In genomic region chr6:72521607-72522006, GRCm38 (mm10) we compare ENCODE assay signal across 14 mouse cellular contexts. TPM values are rescaled to one million over a fixed set of nuclear protein-coding genes. Genes with fewer than 3 reads are reported as not detected.
DNase-seq lines count a peak whose midpoint lies in the region; ATAC-seq and TF ChIP-seq lines count a peak whose summit lies in the region.
"Had no signal": no experiment of that assay in that cellular context is flagged by ENCODE, and none has a peak within 500 bp of the region (broad histone marks: within the 10 kb centered on the region; RNA-seq: fewer than 3 reads in every experiment).

Gene Sh2d6 (minus strand): TSS chr6:72521707.

- no peak within 1 kb of the TSS for H3K9ac ChIP-seq in heart, embryonic 13.5 days
- H3K9ac ChIP-seq in forebrain, embryonic 11.5 days (ENCODE audit: low read length): no peak within 1 kb of the TSS
- no peak within 1 kb of the TSS for H3K9ac ChIP-seq in hindbrain, postnatal 0 days (replicated peaks; ENCODE audit: low read length)
- H3K9ac ChIP-seq in neural tube, embryonic 12.5 days: no peak within 1 kb of the TSS
- no peak within 1 kb of the TSS for H3K9ac ChIP-seq in intestine, postnatal 0 days (ENCODE audit: low read depth, low read length)
- H3K9ac ChIP-seq: embryonic facial prominence, embryonic 15.5 days had no signal

- intact Hi-C loops in heart, postnatal 10 days (cut with DNase I): no loop called here

- ATAC-seq in heart, embryonic 13.5 days (ENCODE audit: extremely low read depth, insufficient number of reproducible peaks, low FRiP score, low TSS enrichment): no peak
- ATAC-seq in forebrain, embryonic 11.5 days (replicated peaks; ENCODE audit: low FRiP score): no peak
- ATAC-seq in hindbrain, postnatal 0 days: no peak
- no peak for ATAC-seq in neural tube, embryonic 12.5 days (ENCODE audit: low FRiP score, low read depth)
- no peak for ATAC-seq in intestine, postnatal 0 days
- ATAC-seq in megakaryocyte progenitor cell, adult 5-6 weeks (replicated peaks; ENCODE audit: poor library complexity): no peak

- H3K36me3 ChIP-seq in heart, embryonic 13.5 days: no peaks in the 10 kb centered on the region
- H3K36me3 ChIP-seq in forebrain, embryonic 11.5 days (ENCODE audit: control insufficient read depth, insufficient read depth, low read length): no peaks in the 10 kb centered on the region
- no peaks in the 10 kb centered on the region for H3K36me3 ChIP-seq in hindbrain, postnatal 0 days (ENCODE audit: insufficient read depth, low read length)
- no peaks in the 10 kb centered on the region for H3K36me3 ChIP-seq in neural tube, embryonic 12.5 days
- no peaks in the 10 kb centered on the region for H3K36me3 ChIP-seq in intestine, postnatal 0 days (ENCODE audit: control insufficient read depth, insufficient read depth)
- H3K36me3 ChIP-seq: embryonic facial prominence, embryonic 15.5 days had no signal

- no peaks in the 10 kb centered on the region for H3K27me3 ChIP-seq in heart, embryonic 13.5 days (replicated peaks)
- no peaks in the 10 kb centered on the region for H3K27me3 ChIP-seq in forebrain, embryonic 11.5 days (ENCODE audit: control insufficient read depth, insufficient read depth, low read length)
- no peaks in the 10 kb centered on the region for H3K27me3 ChIP-seq in hindbrain, postnatal 0 days (ENCODE audit: insufficient read depth, low read length)
- H3K27me3 ChIP-seq in neural tube, embryonic 12.5 days (replicated peaks): no peaks in the 10 kb centered on the region
- no peaks in the 10 kb centered on the region for H3K27me3 ChIP-seq in intestine, postnatal 0 days (replicated peaks; ENCODE audit: control insufficient read depth, insufficient read depth, low read length)
- H3K27me3 ChIP-seq: embryonic facial prominence, embryonic 15.5 days had no signal

- no peak for TF ChIP-seq CTCF in hindbrain, postnatal 0 days (IDR thresholded peaks at IDR 0.05; ENCODE audit: low read depth)
- TF ChIP-seq CTCF in intestine, postnatal 0 days (IDR thresholded peaks at IDR 0.05; ENCODE audit: low read depth): no peak

- no peak within 1 kb of the TSS for H3K4me2 ChIP-seq in heart, embryonic 13.5 days
- no peak within 1 kb of the TSS for H3K4me2 ChIP-seq in forebrain, embryonic 11.5 days (ENCODE audit: low read depth, low read length, severe bottlenecking)
- no peak within 1 kb of the TSS for H3K4me2 ChIP-seq in hindbrain, postnatal 0 days (ENCODE audit: low read depth, low read length)
- no peak within 1 kb of the TSS for H3K4me2 ChIP-seq in neural tube, embryonic 12.5 days (replicated peaks)
- no peak within 1 kb of the TSS for H3K4me2 ChIP-seq in intestine, postnatal 0 days (replicated peaks; ENCODE audit: low read depth)

- no peaks in the 10 kb centered on the region for H3K9me3 ChIP-seq in heart, embryonic 13.5 days
- no peaks in the 10 kb centered on the region for H3K9me3 ChIP-seq in forebrain, embryonic 11.5 days (ENCODE audit: control insufficient read depth, low read length)
- H3K9me3 ChIP-seq in hindbrain, postnatal 0 days (ENCODE audit: low read length): no peaks in the 10 kb centered on the region
- H3K9me3 ChIP-seq in neural tube, embryonic 12.5 days: no peaks in the 10 kb centered on the region
- H3K9me3 ChIP-seq in intestine, postnatal 0 days (ENCODE audit: control insufficient read depth): no peaks in the 10 kb centered on the region
- H3K9me3 ChIP-seq: embryonic facial prominence, embryonic 15.5 days had no signal

- H3K4me3 ChIP-seq in heart, embryonic 13.5 days: no peak within 1 kb of the TSS
- H3K4me3 ChIP-seq in forebrain, embryonic 11.5 days (ENCODE audit: low read depth, low read length): no peak within 1 kb of the TSS
- H3K4me3 ChIP-seq in hindbrain, postnatal 0 days (ENCODE audit: low read length): no peak within 1 kb of the TSS
- H3K4me3 ChIP-seq in neural tube, embryonic 12.5 days: no peak within 1 kb of the TSS
- no peak within 1 kb of the TSS for H3K4me3 ChIP-seq in intestine, postnatal 0 days (ENCODE audit: low read depth, low read length)
- H3K4me3 ChIP-seq: embryonic facial prominence, embryonic 15.5 days had no signal

- peaks cover 14% of the 10 kb centered on the region for H3K4me1 ChIP-seq in heart, embryonic 13.5 days
- peaks cover 8% of the 10 kb centered on the region for H3K4me1 ChIP-seq in forebrain, embryonic 11.5 days (replicated peaks; ENCODE audit: control insufficient read depth, insufficient read depth, low read length)
- H3K4me1 ChIP-seq in hindbrain, postnatal 0 days (ENCODE audit: insufficient read depth, low read length): peaks cover 18% of the 10 kb centered on the region
- H3K4me1 ChIP-seq in neural tube, embryonic 12.5 days: peaks cover 29% of the 10 kb centered on the region
- 0 out of 2 replicates have a peak, but pooled peaks cover 5% of the 10 kb centered on the region for H3K4me1 ChIP-seq in intestine, postnatal 0 days (replicated peaks; ENCODE audit: control insufficient read depth, insufficient read depth, low read length)

- no peak for DNase-seq in heart, postnatal 10 days
- no peak for DNase-seq in forebrain, embryonic 11.5 days (ENCODE audit: low spot score)
- no peak for DNase-seq in hindbrain, postnatal 0 days (ENCODE audit: low spot score)
- no peak for DNase-seq in cerebellum, adult 11 months
- DNase-seq: adrenal gland, adult 8-10 months; cerebellum, adult 18-20 months; gastrocnemius, postnatal 10 days; layer of hippocampus, adult 9-11 months; lung, postnatal 14 days had no signal

- H3K27ac ChIP-seq in heart, embryonic 13.5 days (replicated peaks): peak within 1 kb of the TSS; percentile 49; the same call in 1 of the 2 replicates
- peak within 1 kb of the TSS; percentile 82; the same call in 1 of the 2 replicates for H3K27ac ChIP-seq in forebrain, embryonic 11.5 days (ENCODE audit: low read depth, low read length)
- H3K27ac ChIP-seq in hindbrain, postnatal 0 days: peak within 1 kb of the TSS; percentile 92
- H3K27ac ChIP-seq in neural tube, embryonic 12.5 days: peak within 1 kb of the TSS; percentile 79
- no peak within 1 kb of the TSS for H3K27ac ChIP-seq in intestine, postnatal 0 days (ENCODE audit: low read depth, low read length)

- 82% methylated on average over 5 of the region's 5 CpGs for WGBS in heart, embryonic 13.5 days
- 87% methylated on average over 5 of the region's 5 CpGs for WGBS in forebrain, embryonic 11.5 days
- WGBS in hindbrain, postnatal 0 days: 93% methylated on average over 5 of the region's 5 CpGs
- 90% methylated on average over 5 of the region's 5 CpGs for WGBS in neural tube, embryonic 12.5 days
- WGBS in intestine, postnatal 0 days: 76% methylated on average over 5 of the region's 5 CpGs

RNA-seq across cellular contexts. Expression of gene Sh2d6, which starts in this region (rescaled TPM):
- 0.21 TPM in 1 of 2 replicates, not detected in the other for polyA plus RNA-seq in heart, embryonic 13.5 days (2015; fragmentation: Nextera tagmentation; extraction: Ambion mirVana)
- total RNA-seq in heart, postnatal 10 days (2021): under 1 TPM in 1 of 2 experiments, not detected in 1; 0.40 TPM
- 0.36 and 0.51 TPM in 2 replicates for polyA plus RNA-seq in forebrain, embryonic 11.5 days (2014; fragmentation: Nextera tagmentation; extraction: Ambion mirVana)
- total RNA-seq in hindbrain, postnatal 0 days (2014; rRNA removed): not detected in 2 replicates
- 0.26 and 0.40 TPM in 2 replicates for polyA plus RNA-seq in hindbrain, postnatal 0 days (2015; fragmentation: Nextera tagmentation; extraction: Ambion mirVana)
- 0.34 and 0.96 TPM in 2 replicates for polyA plus RNA-seq in neural tube, embryonic 12.5 days (2016; fragmentation: Nextera tagmentation; extraction: Ambion mirVana)
- 0.12 and 0.16 TPM in 2 replicates for polyA plus RNA-seq in intestine, postnatal 0 days (2015; fragmentation: Nextera tagmentation; extraction: Ambion mirVana)
- total RNA-seq in megakaryocyte progenitor cell, adult 5-6 weeks (2015): not detected in 2 replicates
- not detected in 2 replicates for total RNA-seq in megakaryocyte progenitor cell, adult 5-6 weeks (2017)
